Mouse (Mus musculus): ENCODE results near the gene Gins2. TPM values are rescaled to one million over a fixed set of nuclear protein-coding genes. Genes with fewer than 3 reads are reported as not detected.
A peak's percentile ranks its signal among the peaks of the same experiment; 100 is the strongest.

Gene Gins2
- polyA plus RNA-seq, 1 experiment from 2014 or later: 51.0 TPM

GRCm38 (mm10) chr8:120556198-120556892, 32.8 kb downstream of the Gins2 start:
- Histone ChIP-seq H3K9ac (ENCODE audit: low read length) (peak overlapping the region; percentile 71), H3K27ac (ENCODE audit: low read length) (peak overlapping the region; percentile 96), H3K9me3 (replicated peaks; ENCODE audit: control insufficient read depth, low read length) (no peaks in the 10 kb centered on the region), H3K36me3 (ENCODE audit: control insufficient read depth, insufficient read depth) (no peaks in the 10 kb centered on the region), H3K27me3 (ENCODE audit: control insufficient read depth, insufficient read depth, low read length) (no peaks in the 10 kb centered on the region), H3K4me2 (ENCODE audit: low read depth, low read length) (peak overlapping the region; percentile 47), H3K4me3 (ENCODE audit: low read length) (peak overlapping the region; percentile 17), H3K4me1 (ENCODE audit: control insufficient read depth, insufficient read depth, low read length) (peaks cover 88% of the 10 kb centered on the region)
- peak; percentile 32; the same call in 1 of the 2 replicates for ATAC-seq (replicated peaks; ENCODE audit: extremely low read depth, insufficient read depth, low FRiP score)
- 39% methylated on average over 20 of the region's 20 CpGs for WGBS

- no peak overlapping the region for H3K4me2 ChIP-seq (ENCODE audit: low read depth, low read length)
- H3K9ac ChIP-seq (ENCODE audit: low read length): peak overlapping the region; percentile 5; the same call in 1 of the 2 replicates
- H3K4me3 ChIP-seq (ENCODE audit: low read length): no peak overlapping the region
- H3K27me3 ChIP-seq (ENCODE audit: control insufficient read depth, insufficient read depth, low read length): no peaks in the 10 kb centered on the region
- ATAC-seq (replicated peaks; ENCODE audit: extremely low read depth, insufficient read depth, low FRiP score): no peak
- H3K4me1 ChIP-seq (ENCODE audit: control insufficient read depth, insufficient read depth, low read length): peaks cover 90% of the 10 kb centered on the region
- WGBS: 87% methylated on average over 18 of the region's 18 CpGs
- no peaks in the 10 kb centered on the region for H3K36me3 ChIP-seq (ENCODE audit: control insufficient read depth, insufficient read depth)
- no peak overlapping the region; the same call in 1 of the 2 replicates for H3K27ac ChIP-seq (ENCODE audit: low read length)
- no peaks in the 10 kb centered on the region for H3K9me3 ChIP-seq (replicated peaks; ENCODE audit: control insufficient read depth, low read length)
Measured at GRCm38 (mm10) chr8:120554466-120555039, 34.6 kb downstream of the Gins2 start.

GRCm38 (mm10) chr8:120553441-120554123, 35.5 kb downstream of the Gins2 start:
- Histone ChIP-seq H3K27ac (ENCODE audit: low read length) (no peak overlapping the region), H3K4me2 (ENCODE audit: low read depth, low read length) (no peak overlapping the region), H3K36me3 (ENCODE audit: control insufficient read depth, insufficient read depth) (no peaks in the 10 kb centered on the region), H3K4me3 (ENCODE audit: low read length) (no peak overlapping the region), H3K27me3 (ENCODE audit: control insufficient read depth, insufficient read depth, low read length) (no peaks in the 10 kb centered on the region), H3K9ac (ENCODE audit: low read length) (no peak overlapping the region; the same call in 1 of the 2 replicates), H3K4me1 (ENCODE audit: control insufficient read depth, insufficient read depth, low read length) (peaks cover 94% of the 10 kb centered on the region), H3K9me3 (replicated peaks; ENCODE audit: control insufficient read depth, low read length) (no peaks in the 10 kb centered on the region)
- WGBS: 87% methylated on average over 24 of the region's 24 CpGs
- ATAC-seq (replicated peaks; ENCODE audit: extremely low read depth, insufficient read depth, low FRiP score): no peak

- Histone ChIP-seq H3K9ac (ENCODE audit: low read length) (peak overlapping the region; percentile 10; the same call in 1 of the 2 replicates), H3K4me2 (ENCODE audit: low read depth, low read length) (no peak overlapping the region), H3K27me3 (ENCODE audit: control insufficient read depth, insufficient read depth, low read length) (no peaks in the 10 kb centered on the region), H3K4me1 (ENCODE audit: control insufficient read depth, insufficient read depth, low read length) (peaks cover 97% of the 10 kb centered on the region), H3K4me3 (ENCODE audit: low read length) (no peak overlapping the region), H3K9me3 (replicated peaks; ENCODE audit: control insufficient read depth, low read length) (no peaks in the 10 kb centered on the region), H3K27ac (ENCODE audit: low read length) (peak overlapping the region; percentile 9; the same call in 1 of the 2 replicates), H3K36me3 (ENCODE audit: control insufficient read depth, insufficient read depth) (no peaks in the 10 kb centered on the region)
- 89% methylated on average over 11 of the region's 11 CpGs for WGBS
- ATAC-seq (replicated peaks; ENCODE audit: extremely low read depth, insufficient read depth, low FRiP score): no peak
Measured at GRCm38 (mm10) chr8:120552509-120552908, 36.6 kb downstream of the Gins2 start.

GRCm38 (mm10) chr8:120551677-120551980, 37.5 kb downstream of the Gins2 start:
- H3K27ac ChIP-seq (ENCODE audit: low read length): peak overlapping the region; percentile 93
- peaks cover 96% of the 10 kb centered on the region for H3K4me1 ChIP-seq (ENCODE audit: control insufficient read depth, insufficient read depth, low read length)
- WGBS: 67% methylated on average over 3 of the region's 3 CpGs

GRCm38 (mm10) chr8:120550937-120551676, 38.0 kb downstream of the Gins2 start:
- Histone ChIP-seq H3K27me3 (ENCODE audit: control insufficient read depth, insufficient read depth, low read length) (no peaks in the 10 kb centered on the region), H3K4me1 (ENCODE audit: control insufficient read depth, insufficient read depth, low read length) (peaks cover 94% of the 10 kb centered on the region), H3K9me3 (replicated peaks; ENCODE audit: control insufficient read depth, low read length) (no peaks in the 10 kb centered on the region), H3K27ac (ENCODE audit: low read length) (peak overlapping the region; percentile 93), H3K4me3 (ENCODE audit: low read length) (no peak overlapping the region), H3K4me2 (ENCODE audit: low read depth, low read length) (peak overlapping the region; percentile 46), H3K36me3 (ENCODE audit: control insufficient read depth, insufficient read depth) (no peaks in the 10 kb centered on the region), H3K9ac (ENCODE audit: low read length) (peak overlapping the region; percentile 56)
- peak; percentile 69 for ATAC-seq (replicated peaks; ENCODE audit: extremely low read depth, insufficient read depth, low FRiP score)
- 46% methylated on average over 11 of the region's 11 CpGs for WGBS

More at GRCm38 (mm10) chr8:120551677-120551980, 37.5 kb downstream of the Gins2 start:
- no peak for ATAC-seq (replicated peaks; ENCODE audit: extremely low read depth, insufficient read depth, low FRiP score)
- no peak overlapping the region for H3K4me3 ChIP-seq (ENCODE audit: low read length)
- 0 out of 2 replicates have a peak overlapping the region, but pooled peaks have one; percentile 43 for H3K4me2 ChIP-seq (ENCODE audit: low read depth, low read length)
- H3K9ac ChIP-seq (ENCODE audit: low read length): peak overlapping the region; percentile 56; the same call in 1 of the 2 replicates
- H3K9me3 ChIP-seq (replicated peaks; ENCODE audit: control insufficient read depth, low read length): no peaks in the 10 kb centered on the region
- no peaks in the 10 kb centered on the region for H3K36me3 ChIP-seq (ENCODE audit: control insufficient read depth, insufficient read depth)
- H3K27me3 ChIP-seq (ENCODE audit: control insufficient read depth, insufficient read depth, low read length): no peaks in the 10 kb centered on the region

GRCm38 (mm10) chr8:120550430-120550829, 38.7 kb downstream of the Gins2 start:
- no peak for ATAC-seq (replicated peaks; ENCODE audit: extremely low read depth, insufficient read depth, low FRiP score)
- Histone ChIP-seq H3K4me1 (ENCODE audit: control insufficient read depth, insufficient read depth, low read length) (peaks cover 93% of the 10 kb centered on the region), H3K27me3 (ENCODE audit: control insufficient read depth, insufficient read depth, low read length) (no peaks in the 10 kb centered on the region), H3K4me2 (ENCODE audit: low read depth, low read length) (peak overlapping the region; percentile 46), H3K36me3 (ENCODE audit: control insufficient read depth, insufficient read depth) (no peaks in the 10 kb centered on the region), H3K9ac (ENCODE audit: low read length) (peak overlapping the region; percentile 31; the same call in 1 of the 2 replicates), H3K9me3 (replicated peaks; ENCODE audit: control insufficient read depth, low read length) (no peaks in the 10 kb centered on the region), H3K27ac (ENCODE audit: low read length) (peak overlapping the region; percentile 93), H3K4me3 (ENCODE audit: low read length) (no peak overlapping the region)
- 34% methylated on average over 12 of the region's 12 CpGs for WGBS

GRCm38 (mm10) chr8:120549922-120550321, 39.2 kb downstream of the Gins2 start:
- H3K4me1 ChIP-seq (ENCODE audit: control insufficient read depth, insufficient read depth, low read length): peaks cover 88% of the 10 kb centered on the region
- ATAC-seq (replicated peaks; ENCODE audit: extremely low read depth, insufficient read depth, low FRiP score): peak; percentile 8; the same call in 1 of the 2 replicates
- 41% methylated on average over 11 of the region's 11 CpGs for WGBS

More at GRCm38 (mm10) chr8:120549922-120550321, 39.2 kb downstream of the Gins2 start:
- Histone ChIP-seq H3K27ac (ENCODE audit: low read length) (peak overlapping the region; percentile 93), H3K36me3 (ENCODE audit: control insufficient read depth, insufficient read depth) (no peaks in the 10 kb centered on the region), H3K9me3 (replicated peaks; ENCODE audit: control insufficient read depth, low read length) (no peaks in the 10 kb centered on the region), H3K9ac (ENCODE audit: low read length) (peak overlapping the region; percentile 66), H3K27me3 (ENCODE audit: control insufficient read depth, insufficient read depth, low read length) (no peaks in the 10 kb centered on the region), H3K4me2 (ENCODE audit: low read depth, low read length) (peak overlapping the region; percentile 44), H3K4me3 (ENCODE audit: low read length) (no peak overlapping the region)
